Mouse (Mus musculus) left cerebral cortex, postnatal 10 days (tissue): ENCODE measurements around the gene Cfap73. TPM values are rescaled to one million over a fixed set of nuclear protein-coding genes. Genes with fewer than 3 reads are reported as not detected.

ENCODE experiments used
- DNase-seq, 2 experiments: peaks; one replicate each; pipeline ENCODE4 v3.0.0; 2021 to 2022; ENCODE audit warnings: low spot score in 2 of 2, mixed read lengths in 1 of 2; ENCODE audit errors: extremely low spot score in 1 of 2
- intact Hi-C: fragments of 180-260 bp; cut with DNase I; formaldehyde crosslinking; loops from one replicate; pipeline ENCODE4 v1.15.1; 2025
- total RNA-seq, 2 experiments: library from RNA; stranded (reverse); gene quantifications; 2 replicates each; pipeline ENCODE4 v1.2.3; 2021

Cfap73 gene
- 1 to 10 TPM in 1 of 2 experiments, not detected in 1; 1.1 TPM for total RNA-seq

- DNase-seq: no peak
- intact Hi-C loops: no loop called here
Measured at GRCm38 (mm10) chr5:120634131-120634530, at the start of gene Cfap73. Gene Cfap73 (minus strand): TSS chr5:120634235.

GRCm38 (mm10) chr5:120682982-120683771, 49.1 kb upstream of the Cfap73 start:
- peak in 1 of 2 experiments; percentile 38 for DNase-seq
- intact Hi-C loops: no loop called here

GRCm38 (mm10) chr5:120680918-120681317, 46.9 kb upstream of the Cfap73 start:
- DNase-seq: peak; percentile 36 to 64

GRCm38 (mm10) chr5:120679676-120680555, 45.9 kb upstream of the Cfap73 start:
- DNase-seq: peak; percentile 96 to 97
- intact Hi-C loops: loop anchor here (2.0 kb wide), 1 partner anchor 31 kb away; the partner anchor contains the start of gene Dtx1

More at GRCm38 (mm10) chr5:120680918-120681317, 46.9 kb upstream of the Cfap73 start:
- intact Hi-C loops: loop anchor here (2.0 kb wide), 1 partner anchor 30 kb away; the partner anchor contains the start of gene Dtx1

GRCm38 (mm10) chr5:120677516-120677915, 43.5 kb upstream of the Cfap73 start:
- intact Hi-C loops: no loop called here
- DNase-seq: no peak

- intact Hi-C loops: no loop called here
Measured at GRCm38 (mm10) chr5:120674229-120675145, 40.5 kb upstream of the Cfap73 start.

GRCm38 (mm10) chr5:120673626-120674025, 39.6 kb upstream of the Cfap73 start:
- intact Hi-C loops: loop anchor here (2.0 kb wide), 1 partner anchor 53 kb away; no protein-coding TSS in a partner anchor
- peak; percentile 69 to 78 for DNase-seq

More at GRCm38 (mm10) chr5:120674229-120675145, 40.5 kb upstream of the Cfap73 start:
- peak in 1 of 2 experiments; percentile 77 for DNase-seq

- DNase-seq: no peak
- intact Hi-C loops: loop anchor here (2.0 kb wide), 1 partner anchor 51 kb away; no protein-coding TSS in a partner anchor
Measured at GRCm38 (mm10) chr5:120671865-120672264, 37.8 kb upstream of the Cfap73 start.

- DNase-seq: no peak
- intact Hi-C loops: no loop called here
Measured at GRCm38 (mm10) chr5:120670132-120670531, 36.1 kb upstream of the Cfap73 start.

- no peak for DNase-seq
- intact Hi-C loops: no loop called here
Measured at GRCm38 (mm10) chr5:120668761-120669160, 34.7 kb upstream of the Cfap73 start.

GRCm38 (mm10) chr5:120664888-120665287, 30.9 kb upstream of the Cfap73 start:
- no peak for DNase-seq
- intact Hi-C loops: no loop called here

GRCm38 (mm10) chr5:120660816-120661215, 26.8 kb upstream of the Cfap73 start:
- DNase-seq: peak in 1 of 2 experiments; percentile 76
- intact Hi-C loops: no loop called here

GRCm38 (mm10) chr5:120656281-120656751, 22.3 kb upstream of the Cfap73 start:
- DNase-seq: peak in 1 of 2 experiments; percentile 66
- intact Hi-C loops: no loop called here

- intact Hi-C loops: no loop called here
- DNase-seq: no peak
Measured at GRCm38 (mm10) chr5:120653873-120654272, 19.8 kb upstream of the Cfap73 start.

- DNase-seq: no peak
- intact Hi-C loops: no loop called here
Measured at GRCm38 (mm10) chr5:120652915-120653701, 19.1 kb upstream of the Cfap73 start.

GRCm38 (mm10) chr5:120651230-120651629, 17.2 kb upstream of the Cfap73 start:
- intact Hi-C loops: no loop called here
- DNase-seq: no peak

GRCm38 (mm10) chr5:120649938-120650337, 15.9 kb upstream of the Cfap73 start:
- DNase-seq: peak in 1 of 2 experiments; percentile 66
- intact Hi-C loops: loop anchor here (2.0 kb wide), 1 partner anchor 29 kb away; no protein-coding TSS in a partner anchor
